Mouse (Mus musculus) neural tube, embryonic 10.5 days (tissue): ENCODE results near the gene H2-DMb2.

Experiments used
- DNase-seq: peaks from one replicate; pipeline ENCODE4 v3.0.0-alpha.2; 2017; ENCODE audit warnings: low spot score; ENCODE audit errors: extremely low spot score

Gene H2-DMb2

DNA sequence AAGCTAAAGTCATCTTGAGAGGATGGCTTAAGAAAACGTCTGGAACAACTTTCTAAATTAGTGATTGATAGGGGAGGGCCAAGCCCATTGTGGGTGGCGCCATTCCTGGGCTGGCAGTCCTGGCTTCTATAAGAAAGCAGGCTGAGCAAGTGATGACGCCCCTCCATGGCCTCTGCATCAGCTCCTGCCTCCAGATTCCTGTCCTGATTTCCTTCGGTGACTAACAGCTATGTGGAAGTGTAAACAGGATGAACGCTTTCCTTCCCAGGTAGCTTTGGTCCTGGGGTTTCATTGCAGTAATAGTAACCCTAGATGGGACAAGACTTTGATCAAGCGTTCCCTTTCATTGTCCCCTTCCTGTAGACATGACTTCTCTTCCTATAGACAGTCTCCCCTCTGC, 35.9 kb downstream of the H2-DMb2 start:
- no peak for DNase-seq

- no peak for DNase-seq
Measured at GRCm38 (mm10) chr17:34179913-34180859, 37.1 kb downstream of the H2-DMb2 start.

GRCm38 (mm10) chr17:34183564-34184219, 40.6 kb downstream of the H2-DMb2 start:
- DNase-seq = no peak

- DNase-seq = no peak
Measured at GRCm38 (mm10) chr17:34185526-34185925, 42.4 kb downstream of the H2-DMb2 start.

GRCm38 (mm10) chr17:34186885-34187260, 43.8 kb downstream of the H2-DMb2 start:
- DNase-seq = no peak

DNA sequence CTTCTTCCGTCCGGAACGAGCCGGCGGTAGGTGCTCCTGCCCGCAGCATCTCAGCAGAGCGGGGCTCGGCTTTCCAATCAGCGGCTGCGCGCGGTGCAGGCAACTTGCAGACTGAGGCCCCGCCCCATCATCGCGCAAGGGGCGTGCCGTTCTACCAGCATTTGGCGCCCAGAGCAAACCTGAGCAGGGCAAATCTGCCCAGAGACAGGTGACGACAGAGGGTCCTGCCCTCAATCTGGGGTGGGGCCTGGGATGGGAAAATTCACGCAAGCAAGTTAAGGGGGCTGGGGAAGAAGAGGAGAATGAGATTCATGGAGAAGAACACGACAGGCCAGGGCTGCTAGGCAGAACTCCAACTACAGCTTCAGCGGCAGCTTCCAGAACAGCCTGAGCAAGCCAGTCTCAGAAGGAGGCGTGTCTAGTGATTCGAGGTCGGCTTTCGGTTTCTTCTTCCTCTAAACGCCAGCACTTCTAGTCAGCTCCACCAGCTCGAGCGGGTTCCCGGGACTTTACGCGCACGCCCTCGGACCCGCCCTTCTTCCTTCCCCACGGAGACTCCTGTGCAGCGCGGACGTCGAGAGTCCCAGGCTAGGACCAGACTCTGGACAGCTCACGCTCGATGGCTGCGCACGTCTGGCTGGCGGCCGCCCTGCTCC, 44.3 kb downstream of the H2-DMb2 start, which contains the start of the genes Tap1 and Psmb9:
Gene Tap1 (plus strand): TSS at position 293 of the 656 bp plus-strand sequence.
Gene Psmb9 (minus strand): TSS at position 504 of the 656 bp plus-strand sequence.
- DNase-seq = peak; percentile 91

DNA sequence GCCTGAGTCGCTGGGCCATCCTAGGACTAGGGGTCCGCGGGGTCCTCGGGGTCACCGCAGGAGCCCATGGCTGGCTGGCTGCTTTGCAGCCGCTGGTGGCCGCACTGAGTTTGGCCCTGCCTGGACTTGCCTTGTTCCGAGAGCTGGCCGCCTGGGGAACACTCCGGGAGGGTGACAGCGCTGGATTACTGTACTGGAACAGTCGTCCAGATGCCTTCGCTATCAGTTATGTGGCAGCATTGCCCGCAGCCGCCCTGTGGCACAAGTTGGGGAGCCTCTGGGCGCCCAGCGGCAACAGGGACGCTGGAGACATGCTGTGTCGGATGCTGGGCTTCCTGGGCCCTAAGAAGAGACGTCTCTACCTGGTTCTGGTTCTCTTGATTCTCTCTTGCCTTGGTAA, 44.9 kb downstream of the H2-DMb2 start:
- DNase-seq = peak; percentile 29

- DNase-seq = no peak
Measured at GRCm38 (mm10) chr17:34188986-34189385, 45.9 kb downstream of the H2-DMb2 start.

DNA sequence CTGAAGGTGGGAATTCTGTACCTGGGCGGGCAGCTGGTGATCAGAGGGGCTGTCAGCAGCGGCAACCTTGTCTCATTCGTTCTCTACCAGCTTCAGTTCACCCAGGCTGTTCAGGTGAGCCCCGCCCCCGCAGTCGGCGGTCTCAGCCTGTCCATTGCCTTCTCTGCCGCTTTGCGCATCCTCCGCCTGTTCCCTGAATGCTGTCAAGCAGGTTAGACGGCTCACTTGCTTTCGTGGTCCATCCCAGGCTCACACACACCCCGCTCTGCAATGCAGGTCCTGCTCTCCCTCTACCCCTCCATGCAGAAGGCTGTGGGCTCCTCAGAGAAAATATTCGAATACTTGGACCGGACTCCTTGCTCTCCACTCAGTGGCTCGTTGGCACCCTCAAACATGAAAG, 49.7 kb downstream of the H2-DMb2 start:
- DNase-seq = no peak

GRCm38 (mm10) chr17:34193468-34193867, 50.4 kb downstream of the H2-DMb2 start:
- no peak for DNase-seq

GRCm38 (mm10) chr17:34194723-34195122, 51.6 kb downstream of the H2-DMb2 start:
- DNase-seq = no peak

DNA sequence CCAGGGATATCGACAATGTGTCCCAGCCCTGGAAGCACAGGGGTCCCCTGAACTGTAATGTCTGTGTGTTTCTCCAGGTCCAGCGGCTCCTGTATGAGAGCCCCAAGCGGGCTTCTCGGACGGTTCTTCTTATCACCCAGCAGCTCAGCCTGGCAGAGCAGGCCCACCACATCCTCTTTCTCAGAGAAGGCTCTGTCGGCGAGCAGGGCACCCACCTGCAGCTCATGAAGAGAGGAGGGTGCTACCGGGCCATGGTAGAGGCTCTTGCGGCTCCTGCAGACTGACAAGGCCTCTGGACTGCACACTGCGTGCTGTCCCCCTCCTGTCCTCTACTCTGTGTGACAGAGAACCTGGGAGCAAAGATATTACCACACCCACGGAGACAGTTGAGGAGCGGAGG, 53.4 kb downstream of the H2-DMb2 start:
- no peak for DNase-seq

DNA sequence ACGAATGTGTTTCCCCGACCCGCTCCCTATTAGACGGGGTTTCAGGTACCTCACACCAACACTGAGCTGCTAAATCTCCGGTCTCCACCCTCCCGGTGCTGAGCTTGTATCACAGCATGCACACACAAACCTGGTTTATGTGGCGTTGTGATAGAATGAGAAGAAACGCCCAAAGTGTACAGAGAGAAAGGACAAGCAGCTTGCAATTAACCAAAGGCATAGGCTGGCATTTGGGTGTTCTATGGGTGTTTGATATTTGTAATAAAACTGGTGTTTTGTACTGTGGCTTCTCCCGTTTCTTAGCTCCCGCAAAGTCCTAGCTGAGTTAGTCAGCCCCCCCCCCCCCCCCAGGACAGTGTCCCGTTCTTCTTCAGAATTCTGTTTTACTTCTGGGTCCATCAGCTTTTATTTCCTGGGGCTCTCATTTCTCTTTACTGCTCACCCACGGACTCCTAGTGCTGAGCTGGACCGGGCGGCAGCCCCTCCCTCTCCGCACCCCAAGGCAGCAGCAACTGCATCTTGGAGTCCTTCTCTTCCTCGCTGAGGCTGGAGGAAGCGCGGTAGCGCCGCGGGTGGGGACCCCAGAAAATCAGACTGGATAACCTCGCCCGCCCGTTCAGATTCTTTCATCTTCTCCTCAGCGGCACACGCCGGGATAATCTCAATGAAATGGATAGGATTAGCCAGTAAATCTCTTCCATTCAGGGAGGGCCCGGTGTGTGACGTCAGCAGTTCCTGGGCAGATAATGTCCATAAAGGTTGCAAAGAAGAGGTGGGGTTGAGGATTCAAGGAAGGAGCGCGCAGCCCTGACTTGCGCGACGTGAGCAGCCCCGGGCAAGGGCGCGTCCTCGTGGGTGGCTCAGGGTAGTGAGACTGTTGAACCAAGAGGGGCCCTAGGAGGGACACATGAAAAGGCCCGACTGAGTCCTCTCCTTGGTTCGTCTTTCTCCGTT, 54.1 kb downstream of the H2-DMb2 start, which contains the start of gene Psmb8:
Gene Psmb8 (plus strand): TSS at position 781 of the 954 bp plus-strand sequence.
- peak; percentile 80 for DNase-seq

DNA sequence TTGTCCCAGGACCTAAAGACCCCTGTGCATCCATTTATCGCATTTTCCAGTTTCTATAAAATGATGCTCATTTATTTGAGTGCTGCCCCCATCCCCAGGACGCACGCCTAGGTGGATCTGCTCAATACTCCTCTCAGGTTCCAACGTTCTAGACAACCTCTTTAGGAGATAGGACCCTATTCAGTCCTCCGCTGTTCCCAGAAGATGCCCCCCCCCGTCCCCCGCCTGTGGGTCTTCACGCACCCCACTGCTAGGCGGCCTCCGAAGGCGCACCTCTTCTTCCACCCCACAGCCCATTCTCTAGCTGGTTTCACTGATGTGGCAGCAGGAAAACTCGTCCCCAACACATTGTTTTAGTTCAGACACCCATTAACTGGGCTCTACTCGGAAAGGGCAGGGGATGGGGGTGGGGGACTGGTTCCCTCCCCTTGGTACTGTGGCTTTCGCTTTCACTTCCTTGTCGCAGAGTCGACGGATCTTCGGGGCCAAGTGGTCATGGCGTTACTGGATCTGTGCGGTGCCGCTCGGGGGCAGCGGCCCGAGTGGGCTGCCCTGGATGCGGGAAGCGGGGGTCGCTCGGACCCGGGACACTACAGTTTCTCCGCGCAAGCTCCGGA, 54.9 kb downstream of the H2-DMb2 start:
- DNase-seq = no peak

GRCm38 (mm10) chr17:34198521-34198912, 55.4 kb downstream of the H2-DMb2 start:
- no peak for DNase-seq

DNA sequence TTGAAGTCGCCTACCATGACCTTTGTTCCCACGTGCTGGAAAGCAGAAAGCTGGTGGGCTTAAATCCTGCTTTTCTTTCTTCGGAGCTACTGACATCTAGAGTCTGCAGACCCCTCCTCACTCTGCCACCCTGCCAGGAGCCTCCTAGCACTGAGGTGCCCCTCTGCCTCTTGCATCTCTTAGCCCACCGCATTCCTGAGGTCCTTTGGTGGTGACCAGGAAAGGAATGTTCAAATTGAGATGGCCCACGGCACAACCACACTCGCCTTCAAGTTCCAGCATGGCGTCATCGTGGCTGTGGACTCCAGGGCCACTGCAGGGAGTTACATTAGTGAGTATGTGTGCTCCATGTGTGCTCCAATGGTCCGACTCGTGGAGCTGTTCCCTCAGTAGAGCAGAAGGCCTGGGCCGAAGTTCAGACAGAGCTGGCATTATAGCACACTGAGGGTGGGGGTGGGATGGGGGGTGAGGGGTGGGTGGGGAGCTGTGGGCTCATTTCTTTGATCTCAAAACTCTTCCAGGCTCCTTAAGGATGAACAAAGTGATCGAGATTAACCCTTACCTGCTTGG, 56.0 kb downstream of the H2-DMb2 start:
- DNase-seq = no peak

- no peak for DNase-seq
Measured at GRCm38 (mm10) chr17:34200047-34200446, 56.9 kb downstream of the H2-DMb2 start.

DNA sequence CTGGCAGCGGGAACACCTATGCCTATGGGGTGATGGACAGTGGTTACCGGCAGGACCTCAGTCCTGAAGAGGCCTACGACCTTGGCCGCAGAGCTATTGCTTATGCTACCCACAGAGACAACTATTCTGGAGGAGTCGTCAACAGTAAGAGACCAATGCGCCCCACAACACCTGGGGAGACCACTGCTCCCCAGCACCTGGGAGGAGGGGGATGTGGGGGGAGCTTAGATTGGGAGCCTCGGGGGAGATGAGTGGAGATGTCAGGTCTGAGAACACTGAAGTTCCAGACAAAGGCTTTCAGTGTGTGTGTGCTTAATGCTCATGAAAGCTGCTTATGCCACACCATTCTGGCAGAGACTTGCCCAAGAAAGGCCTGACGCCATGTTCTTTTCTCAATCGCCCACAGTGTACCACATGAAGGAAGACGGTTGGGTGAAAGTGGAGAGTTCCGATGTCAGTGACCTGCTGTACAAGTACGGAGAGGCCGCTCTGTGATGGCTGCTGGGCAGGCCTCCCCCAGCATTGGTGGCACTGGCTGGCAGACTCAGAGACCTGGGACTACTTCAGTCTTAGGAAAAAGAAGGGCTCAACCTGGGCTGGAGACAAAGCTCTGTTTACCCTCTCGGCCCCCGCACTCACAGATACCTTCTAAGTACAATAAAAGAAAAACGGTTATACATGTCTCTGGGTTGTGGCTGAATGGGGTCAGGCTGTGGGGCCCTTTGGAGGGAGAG, 57.8 kb downstream of the H2-DMb2 start:
- DNase-seq = no peak
